Mouse (Mus musculus): ENCODE data around the gene Tcte1.

GRCm38 (mm10) chr17:45473667-45474066 lies 49.6 kb upstream of the Tcte1 start:
- TF ChIP-seq FLI1 (IDR thresholded peaks at IDR 0.05; ENCODE audit: low read length) (no peak), GATA1 (IDR thresholded peaks at IDR 0.05; ENCODE audit: borderline replicate concordance, low read length) (no peak)

Measured in megakaryocyte, embryonic 14.5 days (primary cell).